Mouse (Mus musculus): Measurements from ENCODE around the gene Bcl10. TPM values are rescaled to one million over a fixed set of nuclear protein-coding genes. Genes with fewer than 3 reads are reported as not detected.

Gene Bcl10
- polyA plus RNA-seq, 1 experiment = 7.9 TPM

- Histone ChIP-seq H3K27ac (ENCODE audit: insufficient read depth, low read depth, low read length) (no peak overlapping the region), H3K36me3 (ENCODE audit: control insufficient read depth, insufficient read depth, low read length) (peaks cover 35% of the 10 kb centered on the region), H3K4me3 (ENCODE audit: low read depth, low read length) (no peak overlapping the region), H3K4me1 (ENCODE audit: control insufficient read depth, insufficient read depth, insufficient read length, low read length) (peaks cover 8% of the 10 kb centered on the region; the same call in 1 of the 2 replicates), H3K27me3 (ENCODE audit: control insufficient read depth, insufficient read depth, low read length) (no peaks in the 10 kb centered on the region)
- WGBS = under 1% methylated on average over 3 of the region's 3 CpGs
- TF ChIP-seq POLR2A (IDR thresholded peaks at IDR 0.05; ENCODE audit: low read depth, low read length) (no peak), CTCF (IDR thresholded peaks at IDR 0.05; ENCODE audit: extremely low read depth, insufficient read length, insufficient replicate concordance, low read depth, low read length) (peak; percentile 55; the same call in 1 of the 2 replicates)
These were observed 19.4 kb downstream of the Bcl10 start for GRCm38 (mm10) chr3:145941971-145942370.

- Histone ChIP-seq H3K36me3 (ENCODE audit: control insufficient read depth, insufficient read depth, low read length) (peaks cover 33% of the 10 kb centered on the region), H3K4me1 (ENCODE audit: control insufficient read depth, insufficient read depth, insufficient read length, low read length) (peaks cover 3% of the 10 kb centered on the region; the same call in 1 of the 2 replicates), H3K4me3 (ENCODE audit: low read depth, low read length) (no peak overlapping the region), H3K27ac (ENCODE audit: insufficient read depth, low read depth, low read length) (no peak overlapping the region), H3K27me3 (ENCODE audit: control insufficient read depth, insufficient read depth, low read length) (no peaks in the 10 kb centered on the region)
- TF ChIP-seq POLR2A (IDR thresholded peaks at IDR 0.05; ENCODE audit: low read depth, low read length) = no peak
- no peak for TF ChIP-seq CTCF (IDR thresholded peaks at IDR 0.05; ENCODE audit: extremely low read depth, insufficient read length, insufficient replicate concordance, low read depth, low read length)
- 77% methylated on average over 7 of the region's 7 CpGs for WGBS
These were observed 21.7 kb downstream of the Bcl10 start for GRCm38 (mm10) chr3:145944348-145944747.

DNA sequence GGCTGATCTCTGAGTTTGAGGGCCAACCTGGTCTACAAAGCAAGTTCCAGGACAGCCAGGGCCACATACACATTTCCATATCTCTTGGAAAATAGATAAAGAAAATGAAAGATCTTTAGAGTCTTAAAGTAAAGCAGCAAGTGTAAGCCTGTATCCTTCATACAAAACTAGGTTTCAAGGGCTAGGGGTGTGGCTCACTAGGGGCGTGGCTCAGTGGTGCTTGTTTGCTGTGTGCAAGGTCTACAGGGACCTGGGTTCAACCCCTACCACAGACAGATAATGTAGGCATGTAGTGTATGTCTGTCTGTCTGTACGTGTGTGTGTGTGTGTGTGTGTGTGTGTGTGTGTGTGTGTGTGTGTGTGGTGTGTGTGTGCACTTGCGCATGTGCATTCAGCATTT is 23.3 kb downstream of the Bcl10 start:
- Histone ChIP-seq H3K4me1 (ENCODE audit: control insufficient read depth, insufficient read depth, insufficient read length, low read length) (no peaks in the 10 kb centered on the region; the same call in 1 of the 2 replicates), H3K36me3 (ENCODE audit: control insufficient read depth, insufficient read depth, low read length) (peaks cover 29% of the 10 kb centered on the region), H3K27me3 (ENCODE audit: control insufficient read depth, insufficient read depth, low read length) (no peaks in the 10 kb centered on the region), H3K27ac (ENCODE audit: insufficient read depth, low read depth, low read length) (no peak overlapping the region), H3K4me3 (ENCODE audit: low read depth, low read length) (no peak overlapping the region)
- TF ChIP-seq POLR2A (IDR thresholded peaks at IDR 0.05; ENCODE audit: low read depth, low read length) (no peak), CTCF (IDR thresholded peaks at IDR 0.05; ENCODE audit: extremely low read depth, insufficient read length, insufficient replicate concordance, low read depth, low read length) (no peak)
- WGBS = 67% methylated on average over 3 of the region's 3 CpGs

DNA sequence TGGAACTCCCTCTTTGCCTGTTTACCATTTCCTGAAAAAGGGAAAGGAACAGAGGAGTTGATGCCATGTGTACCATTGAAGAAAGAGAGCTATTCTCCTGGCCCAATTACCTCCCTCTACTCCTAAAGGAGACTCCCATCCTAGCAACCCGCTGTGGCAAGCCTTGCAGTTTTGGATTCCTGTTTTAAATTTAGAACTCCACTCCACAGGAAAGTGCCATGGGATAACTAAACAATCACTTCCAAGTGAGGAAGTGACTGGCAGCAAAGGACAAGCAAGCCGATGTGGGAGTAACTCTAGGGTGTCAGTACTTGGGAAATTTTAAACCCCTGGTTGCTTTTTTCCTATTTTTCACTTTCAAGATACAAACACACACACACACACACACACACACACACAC is 24.1 kb downstream of the Bcl10 start:
- Histone ChIP-seq H3K27me3 (ENCODE audit: control insufficient read depth, insufficient read depth, low read length) (no peaks in the 10 kb centered on the region), H3K27ac (ENCODE audit: insufficient read depth, low read depth, low read length) (no peak overlapping the region), H3K36me3 (ENCODE audit: control insufficient read depth, insufficient read depth, low read length) (peaks cover 23% of the 10 kb centered on the region), H3K4me3 (ENCODE audit: low read depth, low read length) (no peak overlapping the region), H3K4me1 (ENCODE audit: control insufficient read depth, insufficient read depth, insufficient read length, low read length) (no peaks in the 10 kb centered on the region)
- TF ChIP-seq POLR2A (IDR thresholded peaks at IDR 0.05; ENCODE audit: low read depth, low read length) (no peak), CTCF (IDR thresholded peaks at IDR 0.05; ENCODE audit: extremely low read depth, insufficient read length, insufficient replicate concordance, low read depth, low read length) (no peak)
- 77% methylated on average over 2 of the region's 2 CpGs for WGBS

GRCm38 (mm10) chr3:145947539-145948204 is 25.1 kb downstream of the Bcl10 start:
- TF ChIP-seq POLR2A (IDR thresholded peaks at IDR 0.05; ENCODE audit: low read depth, low read length) = no peak

DNA sequence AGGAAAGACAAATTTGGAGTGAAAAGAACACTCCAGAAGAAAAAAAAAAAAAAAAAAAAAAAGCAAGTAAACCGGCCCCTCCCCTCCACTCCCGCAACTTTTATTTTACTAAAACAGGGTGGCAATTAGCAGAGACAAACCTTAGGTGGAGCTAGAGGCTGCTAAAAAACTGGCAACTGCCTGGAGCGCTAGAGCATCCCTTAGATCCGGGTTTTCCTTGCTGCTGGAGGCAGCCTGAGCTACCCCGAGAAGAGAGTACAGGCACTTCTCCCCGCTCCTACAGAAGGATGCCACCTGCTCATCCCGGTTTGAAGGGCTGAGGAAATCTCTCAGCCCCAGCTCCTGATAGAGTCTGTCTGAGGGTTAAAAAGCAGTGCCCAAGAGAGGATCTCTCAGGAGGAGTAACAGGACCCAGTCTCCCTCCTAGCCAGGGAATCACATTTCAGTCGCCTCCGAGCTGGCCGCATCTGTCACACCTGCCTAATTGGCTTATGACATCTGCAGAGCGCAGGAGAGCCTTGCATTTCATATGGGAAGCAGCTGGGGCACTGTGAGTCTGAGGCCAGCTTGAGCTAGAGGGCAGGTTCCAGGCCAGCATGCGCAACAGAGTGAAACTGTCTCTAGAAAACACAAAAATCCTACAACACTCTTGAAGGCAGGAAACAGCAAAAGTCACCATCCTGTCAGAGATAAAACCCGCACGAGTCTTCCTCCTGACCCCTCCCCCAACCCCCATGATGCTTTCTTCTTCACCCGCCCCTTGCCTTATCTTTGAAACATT is 27.6 kb downstream of the Bcl10 start:
- Histone ChIP-seq H3K36me3 (ENCODE audit: control insufficient read depth, insufficient read depth, low read length) (no peaks in the 10 kb centered on the region; the same call in 1 of the 2 replicates), H3K27me3 (ENCODE audit: control insufficient read depth, insufficient read depth, low read length) (no peaks in the 10 kb centered on the region), H3K27ac (ENCODE audit: insufficient read depth, low read depth, low read length) (peak overlapping the region; percentile 49; the same call in 1 of the 2 replicates), H3K4me1 (ENCODE audit: control insufficient read depth, insufficient read depth, insufficient read length, low read length) (peaks cover 8% of the 10 kb centered on the region; the same call in 1 of the 2 replicates), H3K4me3 (ENCODE audit: low read depth, low read length) (peak overlapping the region; percentile 25)
- TF ChIP-seq POLR2A (IDR thresholded peaks at IDR 0.05; ENCODE audit: low read depth, low read length) (no peak), CTCF (IDR thresholded peaks at IDR 0.05; ENCODE audit: extremely low read depth, insufficient read length, insufficient replicate concordance, low read depth, low read length) (peak; percentile 55; the same call in 1 of the 2 replicates)
- 4% methylated on average over 15 of the region's 15 CpGs for WGBS

More at GRCm38 (mm10) chr3:145947539-145948204, 25.1 kb downstream of the Bcl10 start:
- 22% methylated on average over 6 of the region's 6 CpGs for WGBS
- Histone ChIP-seq H3K27me3 (ENCODE audit: control insufficient read depth, insufficient read depth, low read length) (no peaks in the 10 kb centered on the region), H3K4me3 (ENCODE audit: low read depth, low read length) (no peak overlapping the region), H3K27ac (ENCODE audit: insufficient read depth, low read depth, low read length) (no peak overlapping the region), H3K4me1 (ENCODE audit: control insufficient read depth, insufficient read depth, insufficient read length, low read length) (peaks cover 3% of the 10 kb centered on the region; the same call in 1 of the 2 replicates), H3K36me3 (ENCODE audit: control insufficient read depth, insufficient read depth, low read length) (peaks cover 20% of the 10 kb centered on the region)

GRCm38 (mm10) chr3:145950815-145951130 is 28.2 kb downstream of the Bcl10 start:
- TF ChIP-seq POLR2A (IDR thresholded peaks at IDR 0.05; ENCODE audit: low read depth, low read length) (no peak), CTCF (IDR thresholded peaks at IDR 0.05; ENCODE audit: extremely low read depth, insufficient read length, insufficient replicate concordance, low read depth, low read length) (no peak)
- H3K4me3 ChIP-seq (ENCODE audit: low read depth, low read length) = no peak overlapping the region
- peaks cover 8% of the 10 kb centered on the region; the same call in 1 of the 2 replicates for H3K4me1 ChIP-seq (ENCODE audit: control insufficient read depth, insufficient read depth, insufficient read length, low read length)
- H3K27me3 ChIP-seq (ENCODE audit: control insufficient read depth, insufficient read depth, low read length) = no peaks in the 10 kb centered on the region
- no peak overlapping the region for H3K27ac ChIP-seq (ENCODE audit: insufficient read depth, low read depth, low read length)
- no peaks in the 10 kb centered on the region for H3K36me3 ChIP-seq (ENCODE audit: control insufficient read depth, insufficient read depth, low read length)
- 30% methylated on average over 5 of the region's 5 CpGs for WGBS
